ENCODE assay signal across 7 mouse cellular contexts in the genomic region with DNA sequence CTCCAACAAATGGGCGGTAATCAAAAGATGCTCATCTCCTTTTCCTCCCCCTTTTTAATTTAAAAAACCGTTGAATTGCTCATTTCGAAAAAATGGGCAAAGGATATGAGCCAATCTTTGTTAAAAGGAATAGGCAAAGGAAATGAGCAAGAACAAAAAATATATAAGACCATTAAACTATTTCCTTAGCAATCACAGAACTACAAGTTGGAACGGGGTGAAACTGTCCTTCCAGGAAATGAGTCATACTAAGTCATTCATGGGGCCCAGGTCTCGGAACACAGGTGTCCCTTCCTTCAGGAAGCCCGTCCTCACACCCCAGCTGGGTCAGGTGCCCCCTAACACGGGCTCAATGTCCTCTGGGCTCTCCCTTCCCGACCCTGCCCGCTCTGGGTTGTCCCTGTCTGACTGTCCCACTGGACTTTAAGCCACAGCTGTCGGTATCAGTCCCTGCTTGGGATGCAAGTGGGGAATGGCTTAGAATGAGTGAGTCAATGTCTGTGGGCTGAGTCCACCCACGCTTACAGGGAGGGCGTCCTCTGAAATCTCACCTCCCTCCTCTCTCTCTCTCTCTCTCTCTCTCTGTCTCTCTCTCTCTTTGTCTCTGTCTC. TPM values are rescaled to one million over a fixed set of nuclear protein-coding genes. Genes with fewer than 3 reads are reported as not detected.
DNase-seq lines count a peak whose midpoint lies in the region; ATAC-seq and TF ChIP-seq lines count a peak whose summit lies in the region.

TSS of gene Ercc1 (plus strand) at position 542 of the 611 bp plus-strand sequence.

- peak within 1 kb of the TSS; percentile 82 for H3K4me2 ChIP-seq in midbrain, embryonic 12.5 days (replicated peaks)

- no peaks in the 10 kb centered on the region for H3K9me3 ChIP-seq in midbrain, embryonic 12.5 days

- peaks cover 7% of the 10 kb centered on the region; the same call in 1 of the 2 replicates for H3K27me3 ChIP-seq in thymus, adult 2 months (ENCODE audit: control insufficient read depth, insufficient read depth, low read length)
- H3K27me3 ChIP-seq in midbrain, embryonic 12.5 days, result peaks cover 24% of the 10 kb centered on the region

- WGBS in thymus, adult 2 months, result 11% methylated on average over 12 of the region's 12 CpGs
- WGBS in large intestine, adult 2 months, result 12% methylated on average over 12 of the region's 12 CpGs
- 27% methylated on average over 12 of the region's 12 CpGs for WGBS in midbrain, embryonic 12.5 days

- TF ChIP-seq CTCF in thymus, adult 2 months (IDR thresholded peaks at IDR 0.05; ENCODE audit: borderline replicate concordance, control insufficient read depth, extremely low read depth, insufficient read depth, low read length, poor library complexity), result no peak

- peaks cover 18% of the 10 kb centered on the region for H3K4me1 ChIP-seq in thymus, adult 2 months (replicated peaks; ENCODE audit: control insufficient read depth, insufficient read depth, low read length)
- H3K4me1 ChIP-seq in midbrain, embryonic 12.5 days, result peaks cover 29% of the 10 kb centered on the region

- peak within 1 kb of the TSS; percentile 85 for H3K4me3 ChIP-seq in thymus, adult 2 months (ENCODE audit: control insufficient read depth, insufficient read depth, low read length)
- H3K4me3 ChIP-seq in midbrain, embryonic 12.5 days, result peak within 1 kb of the TSS; percentile 71

- peak within 1 kb of the TSS; percentile 55; the same call in 1 of the 2 replicates for H3K27ac ChIP-seq in thymus, adult 2 months (ENCODE audit: control insufficient read depth, insufficient read depth, low read length)
- H3K27ac ChIP-seq in midbrain, embryonic 12.5 days (replicated peaks), result peak within 1 kb of the TSS; percentile 81

- no peak for DNase-seq in thymus, adult 2 months
- DNase-seq in thymus, postnatal 25 days, result no peak
- peak; percentile 39 to 41 for DNase-seq in cerebellum, postnatal 14 days
- DNase-seq in heart, adult 18-20 months, result peak; percentile 48 to 57
- DNase-seq in large intestine, adult 2 months (ENCODE audit: low read depth, low spot score), result no peak
- DNase-seq in spleen, postnatal 36 days (ENCODE audit: low spot score in 2 of 2), result no peak

- H3K9ac ChIP-seq in midbrain, embryonic 12.5 days (replicated peaks), result peak within 1 kb of the TSS; percentile 74

- TF ChIP-seq POLR2A in thymus, adult 2 months (IDR thresholded peaks at IDR 0.05; ENCODE audit: control insufficient read depth, extremely low read depth, insufficient read depth, low read length, poor library complexity), result no peak

- no peak for ATAC-seq in midbrain, embryonic 12.5 days (ENCODE audit: low FRiP score, low read depth)

- H3K36me3 ChIP-seq in thymus, adult 2 months (ENCODE audit: control insufficient read depth, insufficient read depth, low read length), result no peaks in the 10 kb centered on the region
- peaks cover 17% of the 10 kb centered on the region for H3K36me3 ChIP-seq in midbrain, embryonic 12.5 days

RNA-seq across cellular contexts. Expression of gene Ercc1, which starts in this region (rescaled TPM):
- polyA plus RNA-seq in thymus, adult 2 months (2012; rRNA removed), result 62.3 and 63.6 TPM in 2 replicates
- total RNA-seq in heart, adult 18-20 months (2021), result 10 to 100 TPM; 43.5 to 50.3 TPM
- 26.9 and 31.2 TPM in 2 replicates for polyA plus RNA-seq in large intestine, adult 2 months (2012; rRNA removed)
- 103 and 114 TPM in 2 replicates for polyA plus RNA-seq in midbrain, embryonic 12.5 days (2016; fragmentation: Nextera tagmentation; extraction: Ambion mirVana)

Comparison
In these comparisons a context has a peak if more than half of its experiments do, and no peak if none do; other contexts are left out.
1. DNase-seq: peak in cerebellum, postnatal 14 days (2 of 2) and heart, adult 18-20 months (2 of 2); none in thymus, adult 2 months (single experiment), thymus, postnatal 25 days (single experiment), large intestine, adult 2 months (single experiment) and spleen, postnatal 36 days (0 of 2).